Mouse (Mus musculus) midbrain, embryonic 10.5 days (tissue): ENCODE measurements around the gene Gsx1. TPM values are rescaled to one million over a fixed set of nuclear protein-coding genes. Genes with fewer than 3 reads are reported as not detected.

ENCODE experiments used
- DNase-seq: peaks from one replicate; pipeline ENCODE4 v3.0.0-alpha.2; 2017; ENCODE audit warnings: low spot score
- H3K27ac ChIP-seq: fragments of 300-500 bp; sonication (generic); replicated peaks from 2 replicates; pipeline ENCODE4 v1.5.1; 2016; ENCODE audit warnings: mild to moderate bottlenecking
- H3K27me3 ChIP-seq: fragments of 300-500 bp; sonication (generic); 2 replicates; pipeline ENCODE4 v1.6.1; 2016; ENCODE audit warnings: low read depth, mild to moderate bottlenecking; ENCODE audit not compliant: poor library complexity, severe bottlenecking
- H3K36me3 ChIP-seq: fragments of 300-500 bp; sonication (generic); 2 replicates; pipeline ENCODE4 v1.6.1; 2016; ENCODE audit warnings: mild to moderate bottlenecking, moderate library complexity
- H3K4me1 ChIP-seq: fragments of 300-500 bp; sonication (generic); 2 replicates; pipeline ENCODE4 v1.6.1; 2016
- H3K4me3 ChIP-seq: fragments of 300-500 bp; sonication (generic); 2 replicates; pipeline ENCODE4 v1.5.1; 2016; ENCODE audit warnings: mild to moderate bottlenecking, moderate library complexity
- H3K9me3 ChIP-seq: fragments of 300-500 bp; sonication (generic); replicated peaks from 2 replicates; pipeline ENCODE4 v1.6.1; 2016; ENCODE audit warnings: mild to moderate bottlenecking
- WGBS: fragments of 180-500 bp; shearing (Covaris S2); methylation state at CpG from one replicate; pipeline ENCODE4 v1.1.7; 2016; 5-methylcytosine and 5-hydroxymethylcytosine counted together
- polyA plus RNA-seq: library from polyadenylated mRNA; unstranded; fragments of >200 nt; fragmentation: Nextera tagmentation; extraction: Ambion mirVana; gene quantifications from 2 replicates; pipeline ENCODE4 v1.2.1, GENCODE M21; 2016

Gene Gsx1
- polyA plus RNA-seq, 1 experiment from 2014 or later = 7.0 TPM

DNA sequence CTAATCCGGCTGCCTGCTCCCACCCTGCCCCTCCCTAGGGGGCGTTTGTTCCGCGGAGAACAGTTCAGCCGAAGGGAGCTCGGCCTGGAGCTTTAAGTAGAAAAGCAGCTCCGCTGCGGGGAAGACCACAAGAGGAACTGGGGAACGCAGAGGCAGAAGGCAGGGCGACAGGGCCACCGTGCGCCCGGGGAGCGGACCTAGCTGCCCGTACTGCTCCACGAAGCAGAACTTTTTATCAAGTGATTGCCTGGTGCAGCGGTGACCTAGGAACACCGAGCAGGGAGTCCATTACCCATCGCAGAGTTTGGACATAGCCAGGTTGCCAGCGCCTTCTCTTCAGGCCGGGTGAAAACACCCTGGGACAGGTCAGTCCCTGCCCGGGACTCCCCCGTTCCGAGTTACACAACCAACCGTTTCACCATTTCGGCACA is 2.5 kb upstream of the Gsx1 start:
- Histone ChIP-seq H3K36me3 (no peaks in the 10 kb centered on the region), H3K9me3 (peaks cover 10% of the 10 kb centered on the region; the same call in 1 of the 2 replicates), H3K27me3 (peaks cover 91% of the 10 kb centered on the region), H3K4me3 (peak overlapping the region; percentile 54), H3K4me1 (peaks cover 46% of the 10 kb centered on the region), H3K27ac (peak overlapping the region; percentile 74)
- DNase-seq = peak; percentile 78
- under 1% methylated on average over 26 of the region's 26 CpGs for WGBS

DNA sequence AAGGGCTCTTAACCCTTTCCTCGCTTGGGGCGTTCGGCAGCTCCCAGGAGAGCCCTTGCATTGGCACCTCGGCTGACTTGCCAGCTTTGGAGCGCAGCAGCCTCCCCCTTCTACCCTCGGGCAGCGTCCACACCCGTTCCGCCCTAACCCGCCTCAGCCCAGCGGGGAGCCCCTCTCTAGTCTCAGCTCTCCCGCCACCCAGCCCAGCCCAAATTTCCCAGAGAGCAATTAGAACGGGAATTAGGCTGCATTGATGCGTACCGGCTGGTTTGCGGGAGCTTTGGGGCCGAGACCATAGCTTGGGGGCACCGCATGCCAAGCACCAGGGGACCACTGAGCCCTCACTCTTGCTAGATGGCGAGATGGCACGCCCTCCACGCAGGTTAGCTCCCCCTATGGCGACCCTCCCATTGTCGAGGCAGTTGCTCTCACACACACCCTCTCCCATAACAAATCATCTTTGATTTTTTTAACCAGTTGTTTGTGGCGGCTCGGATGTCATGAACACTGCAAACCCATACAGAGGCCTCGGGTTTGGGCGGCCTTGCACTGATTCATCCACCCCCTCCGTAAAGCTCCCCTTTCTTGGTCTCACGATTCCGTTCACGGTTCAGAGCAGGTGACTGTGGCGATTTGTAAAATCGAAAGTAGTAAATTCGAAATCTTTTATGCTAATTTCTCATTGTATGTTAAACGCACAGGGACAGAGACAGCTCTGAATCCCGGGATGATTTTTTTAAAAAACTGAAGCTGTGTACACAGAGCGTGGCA is 1.5 kb upstream of the Gsx1 start:
- H3K27me3 ChIP-seq = peaks cover 100% of the 10 kb centered on the region
- WGBS = under 1% methylated on average over 37 of the region's 37 CpGs
- peak overlapping the region; percentile 55; the same call in 1 of the 2 replicates for H3K27ac ChIP-seq
- peak overlapping the region; percentile 54 for H3K4me3 ChIP-seq
- peaks cover 10% of the 10 kb centered on the region; the same call in 1 of the 2 replicates for H3K9me3 ChIP-seq
- H3K4me1 ChIP-seq = peaks cover 48% of the 10 kb centered on the region
- DNase-seq = peak; percentile 63
- no peaks in the 10 kb centered on the region for H3K36me3 ChIP-seq

DNA sequence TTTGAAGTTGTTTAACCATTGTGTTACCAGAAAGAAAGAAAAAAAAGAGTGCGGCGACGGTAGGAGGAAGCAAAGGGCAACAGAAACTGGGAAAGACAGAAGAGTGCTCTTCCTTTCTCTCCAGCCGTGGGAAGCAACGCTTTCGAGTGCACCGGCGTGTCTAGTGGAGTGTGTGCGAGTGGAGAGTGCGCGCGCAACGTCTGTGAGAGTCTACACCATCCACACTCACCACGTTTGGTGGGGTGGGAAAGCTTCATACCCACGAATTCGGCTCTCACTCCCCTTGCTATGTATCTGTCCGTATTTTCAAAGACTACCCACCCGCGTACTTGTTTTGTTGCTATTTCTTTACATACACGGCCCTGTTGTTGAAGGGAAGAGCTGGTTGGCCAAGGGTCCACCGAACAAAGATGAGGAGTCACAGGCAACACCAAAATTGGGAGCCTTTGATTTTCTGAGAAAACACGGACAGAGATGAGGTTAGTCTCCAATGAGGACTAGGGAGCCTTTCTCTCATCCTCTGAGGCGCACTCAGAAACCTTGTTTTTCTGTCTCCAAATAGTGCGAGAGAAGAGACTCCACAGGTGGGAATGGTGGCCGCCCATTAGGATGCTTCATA is 835 bp upstream of the Gsx1 start:
- Histone ChIP-seq H3K27ac (no peak overlapping the region), H3K9me3 (peaks cover 9% of the 10 kb centered on the region; the same call in 1 of the 2 replicates), H3K27me3 (peaks cover 100% of the 10 kb centered on the region), H3K4me3 (peak overlapping the region; percentile 54), H3K4me1 (peaks cover 48% of the 10 kb centered on the region), H3K36me3 (no peaks in the 10 kb centered on the region)
- 1% methylated on average over 25 of the region's 25 CpGs for WGBS
- peak; percentile 30 for DNase-seq

DNA sequence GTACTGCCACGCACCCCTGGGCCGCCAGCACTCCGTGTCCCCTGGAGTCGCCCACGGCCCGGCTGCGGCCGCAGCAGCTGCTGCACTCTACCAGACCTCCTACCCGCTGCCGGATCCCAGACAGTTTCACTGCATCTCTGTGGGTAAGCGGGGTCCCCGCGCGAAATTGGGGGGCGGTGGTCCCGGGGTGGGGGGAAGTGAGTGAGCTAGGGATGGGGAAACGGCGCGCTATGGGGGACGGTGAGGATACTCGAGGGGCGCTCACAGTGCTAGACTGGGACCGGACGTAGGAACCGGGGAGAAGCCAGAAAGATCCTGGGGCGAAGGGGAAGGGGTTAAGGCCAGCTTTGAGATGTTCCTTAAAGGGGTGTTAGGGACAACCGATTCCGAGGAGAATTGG is 660 bp downstream of the Gsx1 start:
- peak overlapping the region; percentile 54 for H3K4me3 ChIP-seq
- DNase-seq = peak; percentile 34

DNA sequence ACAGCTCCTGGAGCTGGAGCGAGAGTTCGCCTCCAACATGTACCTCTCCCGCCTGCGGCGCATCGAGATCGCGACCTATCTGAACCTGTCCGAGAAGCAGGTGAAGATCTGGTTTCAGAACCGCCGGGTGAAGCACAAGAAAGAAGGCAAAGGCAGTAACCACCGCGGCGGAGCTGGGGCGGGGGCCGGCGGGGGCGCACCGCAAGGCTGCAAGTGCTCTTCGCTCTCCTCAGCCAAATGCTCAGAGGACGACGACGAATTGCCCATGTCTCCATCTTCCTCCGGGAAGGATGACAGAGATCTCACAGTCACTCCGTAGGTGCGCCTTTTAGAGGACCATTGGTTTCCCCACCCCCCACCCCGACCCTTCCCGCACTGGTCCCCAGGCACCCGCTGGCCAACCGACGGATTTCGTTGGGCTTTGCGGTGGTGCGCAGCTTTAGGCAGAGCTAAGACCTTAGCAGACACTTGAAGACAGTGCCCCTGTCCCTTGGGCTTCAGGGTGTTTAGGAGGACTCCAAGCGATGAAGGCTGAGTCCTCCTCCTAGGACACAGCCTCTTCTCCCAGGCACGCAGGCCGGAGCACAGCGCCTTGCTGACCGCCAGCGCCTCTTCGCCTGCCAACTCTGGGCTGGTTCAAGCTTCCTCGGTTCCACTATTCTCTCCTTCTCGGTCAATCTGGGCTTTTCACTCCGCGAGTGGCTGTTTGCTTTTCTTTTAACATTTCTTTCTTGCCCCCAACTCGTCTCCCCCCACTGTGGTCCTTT is 1.5 kb downstream of the Gsx1 start:
- H3K27ac ChIP-seq = no peak overlapping the region
- H3K9me3 ChIP-seq = no peaks in the 10 kb centered on the region
- H3K27me3 ChIP-seq = peaks cover 99% of the 10 kb centered on the region
- under 1% methylated on average over 46 of the region's 46 CpGs for WGBS
- H3K4me3 ChIP-seq = peak overlapping the region; percentile 54
- DNase-seq = peak; percentile 49
- no peaks in the 10 kb centered on the region for H3K36me3 ChIP-seq
- peaks cover 48% of the 10 kb centered on the region for H3K4me1 ChIP-seq

More for the DNA sequence above, 660 bp downstream of the Gsx1 start:
- 2% methylated on average over 28 of the region's 28 CpGs for WGBS
- H3K36me3 ChIP-seq = no peaks in the 10 kb centered on the region
- no peaks in the 10 kb centered on the region for H3K9me3 ChIP-seq
- H3K27ac ChIP-seq = peak overlapping the region; percentile 47
- H3K4me1 ChIP-seq = peaks cover 48% of the 10 kb centered on the region
- H3K27me3 ChIP-seq = peaks cover 100% of the 10 kb centered on the region

DNA sequence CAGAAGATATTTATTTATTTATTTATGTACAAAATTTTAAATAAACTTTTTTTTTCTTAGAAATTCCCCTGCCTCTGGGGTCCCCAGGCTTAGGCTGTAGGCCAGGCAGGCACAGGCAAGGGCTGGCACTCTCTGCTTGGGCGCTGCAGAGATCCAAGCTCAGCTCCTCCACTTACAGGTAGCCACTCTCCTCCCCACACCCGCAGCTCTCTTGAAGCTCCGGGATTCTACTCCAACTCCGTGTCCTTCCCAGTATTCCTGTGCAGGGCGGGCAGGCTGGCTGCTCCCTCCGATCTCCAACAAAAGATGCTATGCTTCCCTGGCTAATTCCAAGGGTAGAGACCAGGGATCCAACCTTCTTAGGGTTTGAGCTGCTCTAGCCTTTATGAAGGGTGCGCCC is 2.4 kb downstream of the Gsx1 start:
- no peaks in the 10 kb centered on the region for H3K36me3 ChIP-seq
- under 1% methylated on average over 7 of the region's 7 CpGs for WGBS
- H3K9me3 ChIP-seq = no peaks in the 10 kb centered on the region
- H3K27me3 ChIP-seq = peaks cover 99% of the 10 kb centered on the region
- DNase-seq = peak; percentile 33
- peaks cover 39% of the 10 kb centered on the region for H3K4me1 ChIP-seq
- H3K4me3 ChIP-seq = peak overlapping the region; percentile 54
- H3K27ac ChIP-seq = no peak overlapping the region

DNA sequence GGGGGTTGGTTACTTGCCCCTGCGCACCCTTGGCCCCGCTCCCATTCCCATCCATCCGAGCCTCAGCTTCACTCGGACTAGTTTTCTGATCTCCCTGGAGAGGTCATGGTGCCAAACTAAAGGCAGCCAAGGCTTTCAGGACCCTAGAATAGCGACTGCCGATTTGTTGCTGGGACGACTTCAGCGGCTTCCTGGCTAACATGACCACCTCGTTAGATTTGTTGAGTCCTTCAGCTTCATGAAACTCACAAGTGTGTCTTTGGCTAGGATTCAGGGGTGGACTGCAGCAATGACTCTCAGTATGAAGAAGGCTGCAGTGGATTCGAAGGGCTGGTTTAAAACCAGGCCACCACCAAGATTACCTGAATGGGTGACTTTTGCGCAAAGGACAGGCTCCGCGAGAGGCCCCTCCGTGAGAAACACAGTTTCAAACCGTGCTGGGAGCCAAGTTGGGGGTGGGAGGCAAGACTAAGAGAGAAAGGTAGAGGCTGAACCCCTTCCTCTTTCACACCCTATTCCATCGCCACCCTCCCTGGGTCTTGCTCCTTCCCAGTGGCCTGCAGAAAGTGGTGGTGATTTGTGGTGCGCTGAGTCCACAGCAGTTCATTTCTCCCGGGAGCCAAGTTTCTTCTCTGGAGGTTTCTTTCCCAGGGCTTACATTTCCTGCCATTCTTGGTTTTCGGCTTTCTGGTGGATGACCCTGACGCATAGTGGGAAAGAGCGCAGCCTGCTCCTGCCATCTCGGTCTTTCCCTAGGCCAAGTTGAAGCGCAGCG is 3.5 kb downstream of the Gsx1 start:
- Histone ChIP-seq H3K9me3 (no peaks in the 10 kb centered on the region), H3K27me3 (peaks cover 99% of the 10 kb centered on the region), H3K27ac (no peak overlapping the region), H3K4me1 (peaks cover 28% of the 10 kb centered on the region), H3K4me3 (peak overlapping the region; percentile 54), H3K36me3 (no peaks in the 10 kb centered on the region)
- WGBS = 1% methylated on average over 24 of the region's 24 CpGs
- DNase-seq = peak; percentile 26

DNA sequence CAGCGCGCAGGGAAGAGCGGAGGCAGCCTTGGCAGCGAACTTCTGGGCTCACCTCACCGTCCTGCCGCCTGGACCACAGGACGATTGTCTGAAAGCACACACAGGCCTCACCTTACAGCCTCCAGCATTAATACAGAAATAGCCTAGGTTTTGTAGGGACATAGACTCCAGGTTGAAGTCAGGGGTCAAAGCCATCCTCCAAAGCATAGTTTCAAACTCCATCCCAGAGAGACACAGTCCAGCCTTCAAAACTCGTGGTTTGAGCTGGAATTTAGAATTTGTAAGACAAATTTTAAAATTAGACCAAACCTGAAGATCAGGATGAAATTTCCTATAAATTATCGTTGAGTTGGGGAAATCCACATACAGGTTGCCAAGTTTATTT is 4.1 kb downstream of the Gsx1 start:
- peak overlapping the region; percentile 9; the same call in 1 of the 2 replicates for H3K4me3 ChIP-seq
- no peak for DNase-seq

DNA sequence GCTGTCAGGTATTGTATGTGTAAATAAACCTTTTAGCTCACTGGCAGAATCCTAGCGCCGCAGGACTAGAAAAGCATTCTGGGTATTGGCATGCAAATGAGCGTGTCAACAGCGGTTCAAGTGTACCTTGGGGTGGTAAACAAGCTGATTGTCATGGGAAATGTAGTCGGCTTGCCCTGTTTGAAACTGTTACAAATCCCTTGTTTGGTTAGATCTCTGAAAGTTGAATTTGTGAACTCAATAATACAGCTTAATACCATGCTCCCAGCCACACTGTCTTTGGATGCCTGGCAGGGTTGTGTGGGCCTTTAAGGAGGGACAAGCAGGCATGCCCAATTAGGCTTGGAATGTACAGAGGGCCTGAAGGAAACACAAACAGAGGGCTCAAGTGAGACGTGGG is 16.4 kb downstream of the Gsx1 start:
- Histone ChIP-seq H3K27ac (no peak overlapping the region), H3K36me3 (no peaks in the 10 kb centered on the region), H3K4me3 (no peak overlapping the region), H3K27me3 (peaks cover 10% of the 10 kb centered on the region), H3K4me1 (peaks cover 10% of the 10 kb centered on the region), H3K9me3 (no peaks in the 10 kb centered on the region)
- 10% methylated on average over 6 of the region's 6 CpGs for WGBS
- no peak for DNase-seq

More for the DNA sequence above, 4.1 kb downstream of the Gsx1 start:
- Histone ChIP-seq H3K4me1 (peaks cover 22% of the 10 kb centered on the region), H3K27me3 (peaks cover 99% of the 10 kb centered on the region), H3K36me3 (no peaks in the 10 kb centered on the region), H3K27ac (no peak overlapping the region), H3K9me3 (no peaks in the 10 kb centered on the region)
- 3% methylated on average over 9 of the region's 9 CpGs for WGBS

DNA sequence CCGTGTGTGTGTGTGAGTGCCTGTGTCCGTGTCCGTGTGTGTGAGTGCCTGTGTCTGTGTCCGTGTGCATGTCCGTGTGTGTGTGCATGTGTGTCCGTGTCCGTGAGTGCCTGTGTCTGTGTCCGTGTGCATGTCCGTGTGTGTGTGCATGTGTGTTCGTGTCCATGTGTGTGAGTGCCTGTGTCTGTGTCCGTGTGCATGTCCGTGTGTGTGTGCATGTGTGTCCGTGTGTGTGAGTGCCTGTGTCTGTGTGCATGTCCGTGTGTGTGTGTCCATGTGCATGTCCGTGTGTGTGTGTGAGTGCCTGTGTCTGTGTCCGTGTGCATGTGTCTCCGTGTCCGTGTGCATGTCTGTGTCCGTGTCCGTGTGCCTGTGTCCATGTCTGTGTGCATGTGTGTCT is 19.4 kb downstream of the Gsx1 start:
- 94% methylated on average over 20 of the region's 20 CpGs for WGBS
- H3K36me3 ChIP-seq = no peaks in the 10 kb centered on the region
- H3K27me3 ChIP-seq = peaks cover 7% of the 10 kb centered on the region; the same call in 1 of the 2 replicates
- no peak overlapping the region for H3K4me3 ChIP-seq
- H3K9me3 ChIP-seq = no peaks in the 10 kb centered on the region
- H3K27ac ChIP-seq = no peak overlapping the region
- DNase-seq = no peak
- H3K4me1 ChIP-seq = peaks cover 10% of the 10 kb centered on the region

DNA sequence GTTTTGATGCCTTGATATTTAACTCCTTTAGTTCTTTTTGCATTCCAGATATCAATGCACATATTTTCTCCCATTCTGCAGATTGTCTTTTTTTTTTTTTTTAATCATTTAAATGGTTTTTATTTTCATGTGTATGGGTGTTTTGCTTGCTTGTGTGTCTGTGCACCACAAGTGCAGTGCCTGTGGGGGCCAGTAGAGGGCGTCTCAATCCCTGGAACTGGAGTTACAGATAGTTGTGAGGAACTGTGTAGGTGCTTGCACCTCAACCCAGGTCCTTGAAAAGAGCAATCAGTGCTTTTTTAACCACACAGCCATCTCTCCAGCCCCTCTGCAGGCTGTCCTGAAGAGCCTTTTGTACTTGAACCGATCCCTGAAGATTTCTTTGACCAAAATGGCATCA is 20.0 kb downstream of the Gsx1 start:
- 71% methylated on average over 2 of the region's 2 CpGs for WGBS
- DNase-seq = no peak
- H3K27ac ChIP-seq = no peak overlapping the region
- no peak overlapping the region for H3K4me3 ChIP-seq
- peaks cover 12% of the 10 kb centered on the region for H3K27me3 ChIP-seq
- no peaks in the 10 kb centered on the region for H3K9me3 ChIP-seq
- H3K36me3 ChIP-seq = no peaks in the 10 kb centered on the region
- H3K4me1 ChIP-seq = peaks cover 10% of the 10 kb centered on the region
